Mouse (Mus musculus) thymus, adult 2 months (tissue): Measurements from ENCODE around the gene Rtkn.

Experiments
- CTCF ChIP-seq: fragments of 200-500 bp; IDR thresholded peaks from 2 replicates; pipeline ENCODE4 v1.5.1; 2012; ENCODE audit warnings: mild to moderate bottlenecking, control low read depth, low read length, moderate library complexity, borderline replicate concordance; ENCODE audit not compliant: control insufficient read depth, poor library complexity, insufficient read depth; ENCODE audit errors: extremely low read depth
- POLR2A ChIP-seq: fragments of 200-500 bp; IDR thresholded peaks from 2 replicates; pipeline ENCODE4 v1.6.1; 2012; ENCODE audit warnings: mild to moderate bottlenecking, low read length, control low read depth, moderate library complexity; ENCODE audit not compliant: control insufficient read depth, poor library complexity, insufficient read depth; ENCODE audit errors: extremely low read depth

DNA sequence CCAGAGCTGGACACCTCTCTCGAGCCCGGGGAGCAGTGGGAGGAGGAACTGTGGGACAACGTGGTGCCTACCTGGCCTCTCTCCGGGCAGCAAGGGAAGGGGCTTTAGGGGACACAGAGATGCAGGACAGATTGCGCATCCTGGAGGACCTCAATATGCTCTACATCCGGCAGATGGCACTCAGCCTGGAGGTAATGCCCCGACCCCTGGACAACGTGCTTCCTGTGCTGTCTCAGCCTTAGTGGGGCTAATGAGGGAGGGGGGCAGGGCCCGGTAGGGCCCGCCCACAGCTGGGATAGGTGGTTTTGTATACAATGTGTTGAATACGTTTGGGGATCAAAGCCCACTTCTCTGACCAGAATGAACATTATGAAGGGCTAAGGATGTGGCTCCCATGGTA is 2.8 kb downstream of the Rtkn start:
- TF ChIP-seq POLR2A (no peak), CTCF (no peak)
